Mouse (Mus musculus) liver, embryonic 16.5 days (tissue): ENCODE results near the gene Trim7. TPM values are rescaled to one million over a fixed set of nuclear protein-coding genes. Genes with fewer than 3 reads are reported as not detected.
"Not testable (repeated sequence)": the region's sequence is repeated elsewhere in the genome, so short reads cannot be mapped to it uniquely, and the experiment has no call there.

ENCODE experiments used
- ATAC-seq: fragments of 200-750 bp; cut with Nextera tagmentation; 2 replicates; pipeline ENCODE4 v1.8.0; 2017; ENCODE audit warnings: low read depth, mild to moderate bottlenecking, moderate number of reproducible peaks, moderate library complexity
- H3K27ac ChIP-seq: fragments of 300-500 bp; sonication (generic); 2 replicates; pipeline ENCODE4 v1.5.1; 2014; ENCODE audit warnings: mild to moderate bottlenecking, low read length
- H3K27me3 ChIP-seq: fragments of 300-500 bp; sonication (generic); 2 replicates; pipeline ENCODE4 v1.6.1; 2014; ENCODE audit warnings: low read depth, low read length, mixed read lengths; ENCODE audit not compliant: control insufficient read depth, insufficient read depth
- H3K36me3 ChIP-seq: fragments of 300-500 bp; sonication (generic); 2 replicates; pipeline ENCODE4 v1.6.1; 2014; ENCODE audit warnings: mild to moderate bottlenecking; ENCODE audit not compliant: control insufficient read depth, insufficient read depth
- H3K4me1 ChIP-seq: fragments of 300-500 bp; sonication (generic); 2 replicates; pipeline ENCODE4 v1.6.1; 2014; ENCODE audit warnings: low read depth, low read length, mixed read lengths; ENCODE audit not compliant: control insufficient read depth
- H3K4me2 ChIP-seq: fragments of 300-500 bp; sonication (generic); 2 replicates; pipeline ENCODE4 v1.6.1; 2014; ENCODE audit warnings: low read depth, low read length, mixed read lengths
- H3K4me3 ChIP-seq: fragments of 300-500 bp; sonication (generic); 2 replicates; pipeline ENCODE4 v1.5.1; 2014; ENCODE audit warnings: low read depth, mild to moderate bottlenecking, low read length
- H3K9ac ChIP-seq: fragments of 300-500 bp; sonication (generic); 2 replicates; pipeline ENCODE4 v1.6.1; 2014; ENCODE audit warnings: low read depth, low read length
- H3K9me3 ChIP-seq: fragments of 300-500 bp; sonication (generic); replicated peaks from 2 replicates; pipeline ENCODE4 v1.6.1; 2016; ENCODE audit warnings: low read length; ENCODE audit not compliant: control insufficient read depth
- WGBS: fragments of 180-500 bp; shearing (Covaris S2); extraction: QIAGEN DNeasy Blood & Tissue Kit; methylation state at CpG from one replicate; pipeline ENCODE4 v1.1.7; 2014; ENCODE audit not compliant: insufficient replicate concordance; 5-methylcytosine and 5-hydroxymethylcytosine counted together
- polyA plus RNA-seq: library from polyadenylated mRNA; unstranded; fragments of >200 nt; fragmentation: Nextera tagmentation; extraction: Ambion mirVana; gene quantifications from 2 replicates; pipeline ENCODE4 v1.2.1, GENCODE M21; 2015

Trim7 gene
- polyA plus RNA-seq, 1 experiment from 2014 or later: 0.14 TPM

DNA sequence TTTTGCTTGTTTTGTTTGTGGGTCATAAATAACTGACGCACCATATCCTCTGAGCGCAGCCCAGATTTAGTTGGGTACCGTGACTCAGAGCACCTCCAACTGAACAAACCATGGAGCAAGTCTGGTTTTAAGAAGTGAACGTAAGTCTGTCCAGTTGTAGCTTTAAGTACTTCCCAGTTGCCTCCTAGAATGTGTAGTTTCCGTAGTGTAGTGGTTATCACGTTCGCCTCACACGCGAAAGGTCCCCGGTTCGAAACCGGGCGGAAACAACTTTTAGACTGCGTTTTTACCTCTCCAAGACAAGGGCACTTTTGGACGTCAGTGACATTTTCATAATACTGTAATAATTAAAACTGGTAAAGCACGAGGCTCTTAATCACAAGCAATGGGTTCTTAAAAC, 7.6 kb upstream of the Trim7 start:
- WGBS: under 1% methylated on average over 16 of the region's 16 CpGs
- Histone ChIP-seq H3K36me3 (no peaks in the 10 kb centered on the region), H3K9ac (peak overlapping the region; percentile 93), H3K4me1 (peaks cover 23% of the 10 kb centered on the region), H3K9me3 (no peaks in the 10 kb centered on the region), H3K4me2 (peak overlapping the region; percentile 90), H3K4me3 (peak overlapping the region; percentile 90), H3K27ac (peak overlapping the region; percentile 99), H3K27me3 (no peaks in the 10 kb centered on the region)
- ATAC-seq: no peak

DNA sequence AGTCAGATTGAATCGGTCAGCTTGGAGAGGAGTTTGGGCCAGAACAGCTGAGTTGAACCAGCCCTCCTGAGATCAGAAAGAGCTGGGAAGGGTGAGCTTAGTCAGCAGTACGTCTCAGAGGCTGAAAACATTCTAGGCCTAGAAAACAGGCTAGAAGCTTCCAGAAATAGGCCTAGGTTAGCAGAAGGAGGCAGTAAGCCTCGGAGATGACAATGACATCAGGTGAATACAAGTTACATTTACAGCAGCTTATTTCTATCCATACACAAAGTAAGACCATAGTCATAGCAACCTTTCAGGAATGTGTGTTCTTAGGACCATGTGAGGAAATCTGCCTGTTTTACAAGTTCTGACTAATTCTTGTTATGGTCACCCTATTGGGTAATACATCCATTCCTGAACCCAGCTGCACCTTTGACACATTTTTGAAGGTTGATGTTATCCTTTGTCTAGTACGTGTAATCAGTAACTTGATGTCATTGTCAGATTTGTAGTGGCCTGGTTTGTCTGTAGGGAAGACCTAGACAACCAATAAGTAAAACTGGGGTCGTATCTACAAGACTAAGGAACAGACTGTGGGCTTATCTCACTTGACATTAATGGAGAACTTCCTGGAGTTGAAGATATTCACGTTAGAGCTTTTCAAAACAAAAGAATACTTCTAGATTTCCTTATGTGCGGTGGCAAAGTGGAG, 6.2 kb upstream of the Trim7 start:
- H3K4me2 ChIP-seq: no peak overlapping the region
- ATAC-seq: no peak
- no peak overlapping the region for H3K4me3 ChIP-seq
- no peaks in the 10 kb centered on the region for H3K9me3 ChIP-seq
- peaks cover 10% of the 10 kb centered on the region for H3K27me3 ChIP-seq
- 40% methylated on average over 7 of the region's 7 CpGs for WGBS
- H3K9ac ChIP-seq: no peak overlapping the region
- peaks cover 24% of the 10 kb centered on the region for H3K4me1 ChIP-seq
- H3K27ac ChIP-seq: no peak overlapping the region
- H3K36me3 ChIP-seq: no peaks in the 10 kb centered on the region

GRCm38 (mm10) chr11:48820308-48820674, 5.6 kb upstream of the Trim7 start:
- no peak overlapping the region for H3K27ac ChIP-seq
- ATAC-seq: no peak
- H3K9me3 ChIP-seq: no peaks in the 10 kb centered on the region
- peaks cover 22% of the 10 kb centered on the region for H3K4me1 ChIP-seq
- no peak overlapping the region for H3K9ac ChIP-seq
- no peak overlapping the region for H3K4me3 ChIP-seq
- H3K36me3 ChIP-seq: no peaks in the 10 kb centered on the region
- H3K4me2 ChIP-seq: no peak overlapping the region
- peaks cover 14% of the 10 kb centered on the region for H3K27me3 ChIP-seq

DNA sequence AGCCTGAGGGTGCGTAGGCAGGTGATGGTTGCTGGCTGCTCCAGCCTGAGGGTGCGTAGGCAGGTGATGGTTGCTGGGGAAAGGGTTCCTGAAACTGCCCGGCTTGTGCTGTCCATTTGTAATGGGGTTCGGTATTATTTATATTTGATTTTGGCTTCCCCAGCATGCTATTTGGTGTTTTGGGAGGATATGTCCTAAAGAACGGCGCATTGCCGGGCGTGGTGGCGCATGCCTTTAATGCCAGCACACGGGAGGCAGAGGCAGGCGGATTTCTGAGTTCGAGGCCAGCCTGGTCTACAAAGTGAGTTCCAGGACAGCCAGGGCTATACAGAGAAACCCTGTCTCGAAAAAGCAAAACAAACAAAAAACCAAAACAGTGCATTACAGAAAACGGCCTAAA, 4.6 kb upstream of the Trim7 start:
- H3K36me3 ChIP-seq, H3K27ac ChIP-seq, H3K4me3 ChIP-seq, H3K9ac ChIP-seq, ATAC-seq, H3K4me2 ChIP-seq, H3K9me3 ChIP-seq: not testable (repeated sequence)
- WGBS: 73% methylated on average over 14 of the region's 14 CpGs
- H3K4me1 ChIP-seq: peaks cover 12% of the 10 kb centered on the region
- peaks cover 14% of the 10 kb centered on the region for H3K27me3 ChIP-seq

- no peak for ATAC-seq
- 36% methylated on average over 14 of the region's 14 CpGs for WGBS
- peaks cover 17% of the 10 kb centered on the region for H3K4me1 ChIP-seq
These were observed 3.0 kb upstream of the Trim7 start for GRCm38 (mm10) chr11:48822768-48823512.

DNA sequence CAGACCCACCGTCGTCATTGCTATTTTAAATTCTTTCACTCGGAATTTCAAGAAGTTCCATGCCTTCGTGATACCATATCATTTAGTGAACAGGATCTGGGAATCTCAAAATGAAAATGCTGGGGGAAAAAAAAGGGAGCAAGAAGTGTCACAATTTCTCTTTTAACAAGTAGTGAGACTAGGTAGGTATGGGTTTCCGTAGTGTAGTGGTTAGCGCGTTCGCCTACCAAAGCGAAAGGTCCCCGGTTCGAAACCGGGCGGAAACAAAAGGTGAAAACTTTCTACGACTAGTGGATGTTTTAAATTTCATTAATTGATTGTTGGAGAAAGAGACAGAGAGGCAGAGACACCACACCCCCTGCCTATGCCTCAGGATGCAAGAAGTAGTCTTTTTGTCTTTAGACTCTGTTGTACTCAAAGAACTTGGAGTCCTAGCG, 2.4 kb upstream of the Trim7 start:
- H3K9me3 ChIP-seq: no peaks in the 10 kb centered on the region; the same call in 1 of the 2 replicates
- H3K27ac ChIP-seq: no peak overlapping the region
- H3K4me2 ChIP-seq: peak overlapping the region; percentile 86
- no peaks in the 10 kb centered on the region for H3K36me3 ChIP-seq
- peaks cover 17% of the 10 kb centered on the region for H3K4me1 ChIP-seq
- H3K9ac ChIP-seq: peak overlapping the region; percentile 25
- peak; percentile 57 for ATAC-seq
- H3K4me3 ChIP-seq: peak overlapping the region; percentile 59
- under 1% methylated on average over 15 of the region's 15 CpGs for WGBS
- H3K27me3 ChIP-seq: peaks cover 21% of the 10 kb centered on the region

More at GRCm38 (mm10) chr11:48822768-48823512, 3.0 kb upstream of the Trim7 start:
- no peaks in the 10 kb centered on the region for H3K36me3 ChIP-seq
- no peak overlapping the region for H3K9ac ChIP-seq
- H3K4me3 ChIP-seq: peak overlapping the region; percentile 59
- H3K9me3 ChIP-seq: no peaks in the 10 kb centered on the region; the same call in 1 of the 2 replicates
- H3K27me3 ChIP-seq: peaks cover 21% of the 10 kb centered on the region
- H3K27ac ChIP-seq: no peak overlapping the region
- peak overlapping the region; percentile 86 for H3K4me2 ChIP-seq

GRCm38 (mm10) chr11:48824311-48824830, 1.6 kb upstream of the Trim7 start:
- Histone ChIP-seq H3K9ac (peak overlapping the region; percentile 25; the same call in 1 of the 2 replicates), H3K4me3 (peak overlapping the region; percentile 59), H3K4me2 (peak overlapping the region; percentile 86), H3K36me3 (no peaks in the 10 kb centered on the region), H3K27me3 (peaks cover 21% of the 10 kb centered on the region), H3K9me3 (no peaks in the 10 kb centered on the region; the same call in 1 of the 2 replicates), H3K27ac (no peak overlapping the region), H3K4me1 (peaks cover 15% of the 10 kb centered on the region)
- ATAC-seq: no peak
- WGBS: 7% methylated on average over 22 of the region's 22 CpGs

- 4% methylated on average over 6 of the region's 6 CpGs for WGBS
- no peaks in the 10 kb centered on the region for H3K36me3 ChIP-seq
- H3K9me3 ChIP-seq: no peaks in the 10 kb centered on the region; the same call in 1 of the 2 replicates
- no peak for ATAC-seq
- peak overlapping the region; percentile 56 for H3K4me3 ChIP-seq
- H3K4me1 ChIP-seq: peaks cover 15% of the 10 kb centered on the region
- peak overlapping the region; percentile 30 for H3K9ac ChIP-seq
- H3K27me3 ChIP-seq: peaks cover 21% of the 10 kb centered on the region
- no peak overlapping the region for H3K27ac ChIP-seq
- H3K4me2 ChIP-seq: peak overlapping the region; percentile 72
These were observed 784 bp downstream of the Trim7 start for GRCm38 (mm10) chr11:48826752-48827096.

- no peak for ATAC-seq
- Histone ChIP-seq H3K9ac (no peak overlapping the region), H3K9me3 (no peaks in the 10 kb centered on the region; the same call in 1 of the 2 replicates), H3K4me1 (peaks cover 17% of the 10 kb centered on the region), H3K4me3 (no peak overlapping the region), H3K27me3 (peaks cover 21% of the 10 kb centered on the region), H3K36me3 (no peaks in the 10 kb centered on the region), H3K27ac (no peak overlapping the region), H3K4me2 (no peak overlapping the region)
- 72% methylated on average over 6 of the region's 6 CpGs for WGBS
These were observed 2.0 kb downstream of the Trim7 start for GRCm38 (mm10) chr11:48827926-48828325.
